Mouse (Mus musculus): ENCODE measurements around the gene Eif4g3.

GRCm38 (mm10) chr4:138042257-138042589 is 49.4 kb downstream of the Eif4g3 start:
- TF ChIP-seq CTCF (IDR thresholded peaks at IDR 0.05 in 2 of 3, conservative IDR thresholded peaks at IDR 0.05 in 1 of 3; ENCODE audit: control insufficient read depth in 1 of 3, insufficient read depth in 1 of 3, low read depth in 2 of 3, low read length in 3 of 3, poor library complexity in 1 of 3, severe bottlenecking in 1 of 3) (no peak), POLR2A (IDR thresholded peaks at IDR 0.05; ENCODE audit: control insufficient read depth in 1 of 2, insufficient read depth in 1 of 2, low read depth in 1 of 2, low read length in 2 of 2, poor library complexity in 1 of 2) (no peak)
